Mouse (Mus musculus) ovary, postnatal 36 days (tissue): ENCODE measurements around the gene Proser3.

Experiments used
- DNase-seq: peaks from one replicate; pipeline ENCODE4 v3.0.0; 2022; ENCODE audit warnings: low spot score, mixed read lengths

Gene Proser3

GRCm38 (mm10) chr7:30490251-30490956 is 61.7 kb downstream of the Proser3 start:
- no peak for DNase-seq
